Mouse (Mus musculus): Measurements from ENCODE around the gene Tmbim1. TPM values are rescaled to one million over a fixed set of nuclear protein-coding genes. Genes with fewer than 3 reads are reported as not detected.
A peak's percentile ranks its signal among the peaks of the same experiment; 100 is the strongest.

Tmbim1 gene
- polyA plus RNA-seq, 2 experiments: 41.7 to 48.0 TPM

GRCm38 (mm10) chr1:74240311-74240710 lies 65.1 kb downstream of the Tmbim1 start:
- 40% methylated on average over 6 of the region's 6 CpGs for WGBS
- Histone ChIP-seq H3K4me2 (replicated peaks; ENCODE audit: low read depth, low read length, severe bottlenecking) (no peak overlapping the region), H3K4me1 (ENCODE audit: control insufficient read depth, insufficient read depth, low read length) (peaks cover 20% of the 10 kb centered on the region), H3K4me3 (replicated peaks; ENCODE audit: low read length) (no peak overlapping the region), H3K9me3 (ENCODE audit: control insufficient read depth, low read length) (no peaks in the 10 kb centered on the region), H3K36me3 (ENCODE audit: control insufficient read depth, insufficient read depth, low read length) (peaks cover 4% of the 10 kb centered on the region; the same call in 1 of the 2 replicates), H3K27ac (replicated peaks; ENCODE audit: low read depth, low read length) (no peak overlapping the region; the same call in 1 of the 2 replicates), H3K27me3 (ENCODE audit: control insufficient read depth, insufficient read depth, low read length) (no peaks in the 10 kb centered on the region), H3K9ac (ENCODE audit: low read depth, low read length, severe bottlenecking) (no peak overlapping the region)
- no peak for TF ChIP-seq POLR2A (IDR thresholded peaks at IDR 0.05; ENCODE audit: borderline replicate concordance, extremely low read depth, insufficient read depth, insufficient read length)
- ATAC-seq (ENCODE audit: low FRiP score, low read depth) (no peak), DNase-seq (ENCODE audit: low spot score) (no peak)

DNA sequence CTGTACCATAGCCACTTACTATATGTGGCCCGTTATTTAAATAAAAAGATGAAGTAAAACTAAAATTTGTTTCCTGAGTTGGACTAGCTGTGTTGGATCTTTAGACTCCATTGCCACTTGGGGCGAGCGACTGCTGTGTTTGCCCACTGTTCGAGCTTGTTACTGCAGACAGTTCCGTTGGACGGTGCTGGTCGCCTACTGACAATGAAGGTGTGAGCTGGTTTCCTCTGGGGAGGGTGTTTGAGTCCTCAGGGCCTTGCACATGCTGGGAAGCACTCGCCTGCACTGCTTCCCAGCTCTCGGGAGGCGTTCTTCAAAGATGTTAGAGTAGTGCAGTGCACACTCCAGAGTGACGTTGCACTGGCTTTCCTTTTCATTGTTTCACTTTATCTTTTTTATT lies 65.8 kb downstream of the Tmbim1 start:
- ATAC-seq (ENCODE audit: low FRiP score, low read depth) (no peak), DNase-seq (ENCODE audit: low spot score) (no peak)
- Histone ChIP-seq H3K36me3 (ENCODE audit: control insufficient read depth, insufficient read depth, low read length) (peaks cover 4% of the 10 kb centered on the region; the same call in 1 of the 2 replicates), H3K27ac (replicated peaks; ENCODE audit: low read depth, low read length) (0 out of 2 replicates have a peak overlapping the region, but pooled peaks have one; percentile 19), H3K4me2 (replicated peaks; ENCODE audit: low read depth, low read length, severe bottlenecking) (peak overlapping the region; percentile 21; the same call in 1 of the 2 replicates), H3K4me3 (replicated peaks; ENCODE audit: low read length) (0 out of 2 replicates have a peak overlapping the region, but pooled peaks have one; percentile 5), H3K4me1 (ENCODE audit: control insufficient read depth, insufficient read depth, low read length) (peaks cover 20% of the 10 kb centered on the region), H3K27me3 (ENCODE audit: control insufficient read depth, insufficient read depth, low read length) (no peaks in the 10 kb centered on the region), H3K9ac (ENCODE audit: low read depth, low read length, severe bottlenecking) (no peak overlapping the region), H3K9me3 (ENCODE audit: control insufficient read depth, low read length) (no peaks in the 10 kb centered on the region)
- no peak for TF ChIP-seq POLR2A (IDR thresholded peaks at IDR 0.05; ENCODE audit: borderline replicate concordance, extremely low read depth, insufficient read depth, insufficient read length)
- WGBS: 56% methylated on average over 11 of the region's 11 CpGs

DNA sequence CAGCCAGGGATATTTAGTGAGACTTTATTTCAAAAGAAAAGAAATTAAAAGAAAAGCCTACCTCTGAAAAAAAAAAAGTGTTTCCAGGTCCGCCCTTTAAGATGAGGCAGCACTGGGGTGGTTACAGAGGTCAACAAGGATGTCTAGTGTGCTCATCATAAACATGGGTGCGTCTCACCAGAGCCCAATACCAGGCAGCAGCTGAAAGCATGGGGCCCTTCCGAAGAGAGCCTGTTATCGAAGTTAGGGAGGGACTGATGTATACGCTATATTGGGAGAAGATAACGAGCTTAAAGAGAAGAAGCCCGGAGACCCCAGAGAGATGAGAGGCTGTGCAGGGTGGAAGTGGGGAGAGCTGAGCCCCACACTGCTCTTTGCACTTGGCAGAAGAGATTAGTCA lies 66.3 kb downstream of the Tmbim1 start:
- no peak overlapping the region for H3K4me3 ChIP-seq (replicated peaks; ENCODE audit: low read length)
- H3K4me2 ChIP-seq (replicated peaks; ENCODE audit: low read depth, low read length, severe bottlenecking): peak overlapping the region; percentile 21; the same call in 1 of the 2 replicates
- no peak for DNase-seq (ENCODE audit: low spot score)
- peaks cover 4% of the 10 kb centered on the region; the same call in 1 of the 2 replicates for H3K36me3 ChIP-seq (ENCODE audit: control insufficient read depth, insufficient read depth, low read length)
- H3K9ac ChIP-seq (ENCODE audit: low read depth, low read length, severe bottlenecking): no peak overlapping the region
- ATAC-seq (ENCODE audit: low FRiP score, low read depth): no peak
- TF ChIP-seq POLR2A (IDR thresholded peaks at IDR 0.05; ENCODE audit: borderline replicate concordance, extremely low read depth, insufficient read depth, insufficient read length): no peak
- WGBS: 61% methylated on average over 7 of the region's 7 CpGs
- H3K27me3 ChIP-seq (ENCODE audit: control insufficient read depth, insufficient read depth, low read length): no peaks in the 10 kb centered on the region
- no peaks in the 10 kb centered on the region for H3K9me3 ChIP-seq (ENCODE audit: control insufficient read depth, low read length)
- H3K4me1 ChIP-seq (ENCODE audit: control insufficient read depth, insufficient read depth, low read length): peaks cover 20% of the 10 kb centered on the region
- H3K27ac ChIP-seq (replicated peaks; ENCODE audit: low read depth, low read length): 0 out of 2 replicates have a peak overlapping the region, but pooled peaks have one; percentile 19

Other genes with a start within 250 kb of the Tmbim1 start
- 38.0 and 67.2 TPM in 2 replicates for gene Tns1, start 181.2 kb downstream of the Tmbim1 start, polyA plus RNA-seq (2012; rRNA removed)
- 51.3 and 55.9 TPM in 2 replicates for gene Tns1, start 181.2 kb downstream of the Tmbim1 start, polyA plus RNA-seq (2014; fragmentation: Nextera tagmentation; extraction: Ambion mirVana)
- gene Rufy4, start 180.1 kb downstream of the Tmbim1 start, polyA plus RNA-seq (2012; rRNA removed): 0.65 and 0.72 TPM in 2 replicates
- 0.46 and 0.48 TPM in 2 replicates for gene Rufy4, start 180.1 kb downstream of the Tmbim1 start, polyA plus RNA-seq (2014; fragmentation: Nextera tagmentation; extraction: Ambion mirVana)
- 0.13 and 0.15 TPM in 2 replicates for gene Cxcr2, start 151.6 kb downstream of the Tmbim1 start, polyA plus RNA-seq (2012; rRNA removed)
- gene Cxcr2, start 151.6 kb downstream of the Tmbim1 start, polyA plus RNA-seq (2014; fragmentation: Nextera tagmentation; extraction: Ambion mirVana): 0.06 TPM in 1 of 2 replicates, not detected in the other
- not detected in 2 replicates for gene Cxcr1, start 111.0 kb downstream of the Tmbim1 start, polyA plus RNA-seq (2012; rRNA removed)
- gene Cxcr1, start 111.0 kb downstream of the Tmbim1 start, polyA plus RNA-seq (2014; fragmentation: Nextera tagmentation; extraction: Ambion mirVana): not detected in 2 replicates
- gene Arpc2, start 69.5 kb downstream of the Tmbim1 start, polyA plus RNA-seq (2012; rRNA removed): 193 and 230 TPM in 2 replicates
- gene Arpc2, start 69.5 kb downstream of the Tmbim1 start, polyA plus RNA-seq (2014; fragmentation: Nextera tagmentation; extraction: Ambion mirVana): 344 and 345 TPM in 2 replicates
- not detected in 2 replicates for gene Gpbar1, start 27.1 kb downstream of the Tmbim1 start, polyA plus RNA-seq (2012; rRNA removed)
- 0.25 and 0.34 TPM in 2 replicates for gene Gpbar1, start 27.1 kb downstream of the Tmbim1 start, polyA plus RNA-seq (2014; fragmentation: Nextera tagmentation; extraction: Ambion mirVana)
- gene Aamp, start 20.9 kb downstream of the Tmbim1 start, polyA plus RNA-seq (2012; rRNA removed): 174 and 181 TPM in 2 replicates
- gene Aamp, start 20.9 kb downstream of the Tmbim1 start, polyA plus RNA-seq (2014; fragmentation: Nextera tagmentation; extraction: Ambion mirVana): 228 and 238 TPM in 2 replicates
- gene Pnkd, start 20.7 kb downstream of the Tmbim1 start, polyA plus RNA-seq (2012; rRNA removed): 63.9 and 70.7 TPM in 2 replicates
- 124 and 129 TPM in 2 replicates for gene Pnkd, start 20.7 kb downstream of the Tmbim1 start, polyA plus RNA-seq (2014; fragmentation: Nextera tagmentation; extraction: Ambion mirVana)
- 3.8 and 4.2 TPM in 2 replicates for gene Catip, start 56.5 kb upstream of the Tmbim1 start, polyA plus RNA-seq (2012; rRNA removed)
- gene Catip, start 56.5 kb upstream of the Tmbim1 start, polyA plus RNA-seq (2014; fragmentation: Nextera tagmentation; extraction: Ambion mirVana): 0.73 and 1.8 TPM in 2 replicates
- 7.2 and 8.0 TPM in 2 replicates for gene Slc11a1, start 69.6 kb upstream of the Tmbim1 start, polyA plus RNA-seq (2012; rRNA removed)
- 3.2 and 3.5 TPM in 2 replicates for gene Slc11a1, start 69.6 kb upstream of the Tmbim1 start, polyA plus RNA-seq (2014; fragmentation: Nextera tagmentation; extraction: Ambion mirVana)
- 138 and 177 TPM in 2 replicates for gene Ctdsp1, start 85.9 kb upstream of the Tmbim1 start, polyA plus RNA-seq (2012; rRNA removed)
- 96.4 and 109 TPM in 2 replicates for gene Ctdsp1, start 85.9 kb upstream of the Tmbim1 start, polyA plus RNA-seq (2014; fragmentation: Nextera tagmentation; extraction: Ambion mirVana)
- 0.14 and 0.73 TPM in 2 replicates for gene Vil1, start 103.8 kb upstream of the Tmbim1 start, polyA plus RNA-seq (2012; rRNA removed)
- gene Vil1, start 103.8 kb upstream of the Tmbim1 start, polyA plus RNA-seq (2014; fragmentation: Nextera tagmentation; extraction: Ambion mirVana): 0.08 and 0.10 TPM in 2 replicates
- gene Cnot9, start 200.4 kb upstream of the Tmbim1 start, polyA plus RNA-seq (2012; rRNA removed): 56.1 and 59.3 TPM in 2 replicates
- gene Cnot9, start 200.4 kb upstream of the Tmbim1 start, polyA plus RNA-seq (2014; fragmentation: Nextera tagmentation; extraction: Ambion mirVana): 64.8 and 66.9 TPM in 2 replicates
- gene Plcd4, start 237.3 kb upstream of the Tmbim1 start, polyA plus RNA-seq (2012; rRNA removed): 0.43 and 0.53 TPM in 2 replicates
- gene Plcd4, start 237.3 kb upstream of the Tmbim1 start, polyA plus RNA-seq (2014; fragmentation: Nextera tagmentation; extraction: Ambion mirVana): 0.99 and 2.1 TPM in 2 replicates
- 13.4 and 14.2 TPM in 2 replicates for gene Usp37, start 238.7 kb upstream of the Tmbim1 start, polyA plus RNA-seq (2012; rRNA removed)
- 30.3 and 33.9 TPM in 2 replicates for gene Usp37, start 238.7 kb upstream of the Tmbim1 start, polyA plus RNA-seq (2014; fragmentation: Nextera tagmentation; extraction: Ambion mirVana)